Mouse (Mus musculus) hindbrain, embryonic 16.5 days (tissue): ENCODE results near the gene Srl. TPM values are rescaled to one million over a fixed set of nuclear protein-coding genes. Genes with fewer than 3 reads are reported as not detected.
A peak's percentile ranks its signal among the peaks of the same experiment; 100 is the strongest.
"Not testable (repeated sequence)": the region's sequence is repeated elsewhere in the genome, so short reads cannot be mapped to it uniquely, and the experiment has no call there.

ENCODE experiments used
- ATAC-seq: fragments of 200-750 bp; cut with Nextera tagmentation; 2 replicates; pipeline ENCODE4 v1.8.0; 2017; ENCODE audit warnings: moderate TSS enrichment, moderate library complexity
- H3K27ac ChIP-seq: fragments of 300-500 bp; sonication (generic); 2 replicates; pipeline ENCODE4 v1.5.1; 2014; ENCODE audit warnings: low read depth, mild to moderate bottlenecking, control low read depth, low read length, moderate library complexity
- H3K27me3 ChIP-seq: fragments of 300-500 bp; sonication (generic); replicated peaks from 2 replicates; pipeline ENCODE4 v1.6.1; 2014; ENCODE audit warnings: low read length; ENCODE audit not compliant: control insufficient read depth, insufficient read depth
- H3K36me3 ChIP-seq: fragments of 300-500 bp; sonication (generic); 2 replicates; pipeline ENCODE4 v1.6.1; 2014; ENCODE audit warnings: mild to moderate bottlenecking, low read length, moderate library complexity, mixed read lengths; ENCODE audit not compliant: control insufficient read depth, insufficient read depth
- H3K4me1 ChIP-seq: fragments of 300-500 bp; sonication (generic); 2 replicates; pipeline ENCODE4 v1.6.1; 2014; ENCODE audit warnings: low read depth, low read length; ENCODE audit not compliant: control insufficient read depth, insufficient read depth
- H3K4me2 ChIP-seq: fragments of 300-500 bp; sonication (generic); 2 replicates; pipeline ENCODE4 v1.6.1; 2014; ENCODE audit warnings: mild to moderate bottlenecking, low read length, control low read depth, moderate library complexity
- H3K4me3 ChIP-seq: fragments of 300-500 bp; sonication (generic); 2 replicates; pipeline ENCODE4 v1.5.1; 2014; ENCODE audit warnings: mild to moderate bottlenecking, low read length, control low read depth, moderate library complexity
- H3K9ac ChIP-seq: fragments of 300-500 bp; sonication (generic); 2 replicates; pipeline ENCODE4 v1.6.1; 2014; ENCODE audit warnings: low read depth, mild to moderate bottlenecking, control low read depth, low read length, moderate library complexity
- H3K9me3 ChIP-seq: fragments of 300-500 bp; sonication (generic); 2 replicates; pipeline ENCODE4 v1.6.1; 2014; ENCODE audit warnings: mild to moderate bottlenecking, low read length, moderate library complexity; ENCODE audit not compliant: control insufficient read depth
- WGBS: fragments of 180-500 bp; shearing (Covaris S2); extraction: QIAGEN DNeasy Blood & Tissue Kit; methylation state at CpG from one replicate; pipeline ENCODE4 v1.1.7; 2014; 5-methylcytosine and 5-hydroxymethylcytosine counted together
- polyA plus RNA-seq: library from polyadenylated mRNA; unstranded; fragments of >200 nt; fragmentation: Nextera tagmentation; extraction: Ambion mirVana; gene quantifications from 2 replicates; pipeline ENCODE4 v1.2.1, GENCODE M21; 2015

Srl gene
- polyA plus RNA-seq, 1 experiment from 2014 or later = 16.3 TPM

GRCm38 (mm10) chr16:4495861-4496260, 45.8 kb downstream of the Srl start:
- Histone ChIP-seq H3K27me3 (no peaks in the 10 kb centered on the region), H3K4me1 (no peaks in the 10 kb centered on the region), H3K4me3 (no peak overlapping the region), H3K36me3 (no peaks in the 10 kb centered on the region), H3K9me3 (no peaks in the 10 kb centered on the region), H3K9ac (no peak overlapping the region), H3K27ac (no peak overlapping the region), H3K4me2 (no peak overlapping the region)
- 95% methylated on average over 5 of the region's 5 CpGs for WGBS
- ATAC-seq = no peak

- no peak overlapping the region for H3K9ac ChIP-seq
- H3K27me3 ChIP-seq = no peaks in the 10 kb centered on the region
- WGBS = 52% methylated on average over 2 of the region's 2 CpGs
- no peaks in the 10 kb centered on the region; the same call in 1 of the 2 replicates for H3K4me1 ChIP-seq
- H3K36me3 ChIP-seq = no peaks in the 10 kb centered on the region
- H3K9me3 ChIP-seq = no peaks in the 10 kb centered on the region
- H3K4me3 ChIP-seq = no peak overlapping the region
- H3K27ac ChIP-seq = no peak overlapping the region
- no peak for ATAC-seq
- H3K4me2 ChIP-seq = no peak overlapping the region
These were observed 48.6 kb downstream of the Srl start for GRCm38 (mm10) chr16:4492777-4493563.

DNA sequence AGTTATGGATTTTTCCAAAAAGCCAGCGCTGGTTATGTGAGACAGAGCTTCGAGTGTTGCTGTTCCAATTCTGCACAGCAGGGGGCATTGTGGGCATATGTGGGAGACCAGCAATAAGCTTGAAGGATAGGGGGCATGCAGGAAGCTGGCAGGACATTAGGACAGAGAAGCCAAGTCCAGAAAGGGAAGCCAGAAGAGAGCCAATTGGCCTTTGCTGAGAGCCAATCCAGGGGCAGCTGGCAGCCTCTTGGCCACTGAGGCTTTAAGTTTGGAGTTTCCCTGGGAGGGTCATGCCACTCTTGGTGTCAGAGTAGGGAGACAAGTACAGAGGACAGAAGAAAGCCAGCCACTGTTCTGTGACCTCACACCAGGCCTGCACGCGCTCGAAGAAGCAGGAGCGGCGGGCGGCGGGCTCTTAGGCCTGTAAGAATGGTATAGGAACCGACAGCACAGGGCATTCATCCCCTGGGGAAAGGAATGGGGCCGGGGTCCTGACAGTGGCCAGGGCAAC, 52.4 kb downstream of the Srl start:
- Histone ChIP-seq H3K4me1 (no peaks in the 10 kb centered on the region; the same call in 1 of the 2 replicates), H3K9ac (0 out of 2 replicates have a peak overlapping the region, but pooled peaks have one; percentile 31), H3K27me3 (no peaks in the 10 kb centered on the region), H3K36me3 (0 out of 2 replicates have a peak, but pooled peaks cover 1% of the 10 kb centered on the region), H3K27ac (no peak overlapping the region; the same call in 1 of the 2 replicates), H3K4me3 (no peak overlapping the region), H3K4me2 (no peak overlapping the region), H3K9me3 (no peaks in the 10 kb centered on the region)
- peak; percentile 98 for ATAC-seq
- 62% methylated on average over 11 of the region's 11 CpGs for WGBS

DNA sequence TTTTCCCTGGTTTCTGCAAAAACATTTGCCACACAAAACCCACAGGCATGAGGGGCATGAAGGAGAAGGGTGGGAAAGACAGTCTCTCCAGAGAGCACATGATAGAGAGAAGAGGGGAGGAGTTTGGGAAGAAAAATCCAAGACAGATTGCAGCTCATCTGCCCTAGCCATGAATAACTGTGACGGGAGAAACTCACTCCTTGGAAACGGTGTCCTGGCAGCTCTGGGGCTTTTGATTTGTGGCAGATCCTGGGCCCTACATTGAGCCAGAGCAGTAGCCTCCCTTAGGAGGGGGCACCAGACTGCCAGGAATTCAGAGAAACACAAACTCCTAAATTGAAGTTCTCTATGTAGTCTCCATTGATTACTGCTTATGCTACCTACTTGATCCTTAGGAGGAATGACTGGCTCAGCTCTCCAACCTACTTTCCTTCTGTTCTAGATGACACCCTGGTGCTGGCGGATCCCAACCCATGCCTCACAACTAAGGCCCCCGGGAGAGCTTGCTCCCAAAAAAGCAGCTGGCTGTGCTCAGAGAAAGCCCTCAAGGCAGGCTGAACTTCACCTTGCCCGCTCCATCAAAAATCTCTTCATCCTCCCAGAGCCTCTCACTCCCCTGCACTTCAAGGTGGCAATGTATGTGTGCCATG, 60.9 kb downstream of the Srl start:
- H3K36me3 ChIP-seq = 0 out of 2 replicates have a peak, but pooled peaks cover 2% of the 10 kb centered on the region
- no peaks in the 10 kb centered on the region for H3K9me3 ChIP-seq
- no peaks in the 10 kb centered on the region for H3K4me1 ChIP-seq
- H3K4me3 ChIP-seq = no peak overlapping the region
- WGBS = 69% methylated on average over 5 of the region's 5 CpGs
- H3K27ac ChIP-seq = no peak overlapping the region
- H3K9ac ChIP-seq = no peak overlapping the region
- no peak overlapping the region for H3K4me2 ChIP-seq
- H3K27me3 ChIP-seq = no peaks in the 10 kb centered on the region
- ATAC-seq = no peak

- Histone ChIP-seq H3K4me1 (peaks cover 2% of the 10 kb centered on the region; the same call in 1 of the 2 replicates), H3K27ac (no peak overlapping the region), H3K27me3 (no peaks in the 10 kb centered on the region), H3K9ac (no peak overlapping the region), H3K9me3 (no peaks in the 10 kb centered on the region), H3K4me3 (no peak overlapping the region), H3K36me3 (no peaks in the 10 kb centered on the region), H3K4me2 (no peak overlapping the region)
- ATAC-seq = no peak
- WGBS = 86% methylated on average over 10 of the region's 10 CpGs
These were observed 63.9 kb downstream of the Srl start for GRCm38 (mm10) chr16:4477591-4478215.

DNA sequence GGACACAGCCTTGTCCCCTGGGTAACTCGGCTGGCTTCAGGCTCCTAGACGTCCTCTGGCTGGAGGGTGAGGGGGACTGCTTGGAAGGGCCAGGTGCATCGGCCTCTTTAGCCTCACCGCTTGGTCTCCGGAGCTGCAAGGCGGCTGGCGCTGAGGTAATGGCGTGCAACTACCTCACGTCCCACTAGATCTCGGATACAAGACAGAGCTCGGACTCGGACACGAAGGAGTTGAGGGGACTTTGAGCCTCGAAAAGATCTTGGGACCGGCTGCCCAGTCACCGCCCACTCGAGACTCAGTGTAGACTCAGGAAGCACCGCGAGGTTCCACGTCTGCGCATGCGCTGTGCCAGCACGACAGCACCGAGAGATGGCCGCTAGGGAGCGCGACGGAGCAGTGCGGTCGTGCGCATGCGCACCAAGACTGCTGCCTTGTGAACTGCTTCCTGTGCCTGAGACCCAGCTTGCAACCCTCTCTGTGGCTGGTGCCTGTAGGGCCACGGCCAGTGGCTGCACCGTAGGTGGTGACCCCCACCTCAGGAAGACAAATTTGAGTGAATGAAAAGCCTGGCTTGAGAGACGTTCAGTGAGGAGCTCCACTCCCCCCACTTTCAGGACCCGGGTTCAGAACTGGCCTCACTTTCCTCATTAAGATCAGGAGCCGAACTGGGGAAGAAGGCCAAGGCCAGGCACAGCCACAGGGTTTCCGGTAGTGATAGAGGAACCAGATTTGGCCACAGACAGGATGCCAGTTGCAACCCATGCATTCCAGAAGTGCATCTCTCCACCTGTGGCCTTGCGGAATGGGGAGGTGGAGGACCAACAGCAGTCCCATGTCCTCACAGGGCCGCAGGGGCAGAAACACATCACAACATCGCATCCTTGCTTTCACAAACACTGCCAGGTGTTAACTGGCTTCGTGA, 66.5 kb downstream of the Srl start:
- Histone ChIP-seq H3K4me3 (peak overlapping the region; percentile 41), H3K36me3 (no peaks in the 10 kb centered on the region), H3K27ac (0 out of 2 replicates have a peak overlapping the region, but pooled peaks have one; percentile 18), H3K4me2 (peak overlapping the region; percentile 64), H3K9me3 (no peaks in the 10 kb centered on the region), H3K9ac (peak overlapping the region; percentile 73), H3K4me1 (peaks cover 2% of the 10 kb centered on the region; the same call in 1 of the 2 replicates), H3K27me3 (no peaks in the 10 kb centered on the region)
- peak; percentile 95 for ATAC-seq
- WGBS = 17% methylated on average over 42 of the region's 42 CpGs

- 0 out of 2 replicates have a peak overlapping the region, but pooled peaks have one; percentile 18 for H3K27ac ChIP-seq
- H3K4me2 ChIP-seq = peak overlapping the region; percentile 64
- WGBS = 73% methylated on average over 10 of the region's 10 CpGs
- not testable (repeated sequence) for H3K4me1 ChIP-seq, H3K27me3 ChIP-seq, H3K9me3 ChIP-seq, ATAC-seq, H3K36me3 ChIP-seq
- H3K9ac ChIP-seq = peak overlapping the region; percentile 73
- H3K4me3 ChIP-seq = peak overlapping the region; percentile 41
These were observed 67.4 kb downstream of the Srl start for GRCm38 (mm10) chr16:4474040-4474881.

DNA sequence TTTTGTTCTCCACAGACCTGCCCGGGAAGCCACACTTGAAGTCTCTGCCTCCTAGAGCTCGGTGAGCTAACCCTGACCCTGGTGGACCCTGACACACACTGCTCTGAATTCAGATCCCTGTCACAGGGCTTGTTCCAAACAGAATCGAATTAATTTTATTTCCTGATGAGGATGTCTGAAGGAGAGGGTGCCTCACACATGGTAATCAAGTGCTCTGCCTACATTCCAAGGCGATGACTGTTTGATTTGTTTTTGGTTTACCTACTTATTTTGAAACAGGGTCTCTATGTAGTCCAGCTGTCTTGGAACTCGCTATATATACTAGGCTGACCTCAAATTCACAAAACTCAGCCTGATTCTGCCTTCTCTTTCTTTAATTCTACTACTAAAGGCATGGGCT, 68.4 kb downstream of the Srl start:
- WGBS = 58% methylated on average over 5 of the region's 5 CpGs

More for the DNA sequence above, 68.4 kb downstream of the Srl start:
- no peak overlapping the region for H3K9ac ChIP-seq
- peaks cover 2% of the 10 kb centered on the region; the same call in 1 of the 2 replicates for H3K4me1 ChIP-seq
- H3K4me2 ChIP-seq = no peak overlapping the region
- no peaks in the 10 kb centered on the region for H3K9me3 ChIP-seq
- no peak for ATAC-seq
- no peaks in the 10 kb centered on the region for H3K27me3 ChIP-seq
- H3K36me3 ChIP-seq = no peaks in the 10 kb centered on the region
- H3K27ac ChIP-seq = no peak overlapping the region
- no peak overlapping the region for H3K4me3 ChIP-seq
